Mouse (Mus musculus): ENCODE measurements at regions not wholly inside any gene's neighbourhood (a gene's known extent, or its start where the extent isn't known, plus 50 kb on each side); places are given as distances from the start of the nearest gene placed in this dataset.

- DNase-seq (ENCODE audit: low spot score), result no peak
Measured at GRCm38 (mm10) chr12:68554943-68555627, 603.9 kb downstream of the Rps29 start.

GRCm38 (mm10) chr12:68554292-68554691 lies 604.7 kb downstream of the Rps29 start:
- DNase-seq (ENCODE audit: low spot score), result no peak

- DNase-seq (ENCODE audit: low spot score), result no peak
Measured at GRCm38 (mm10) chr12:68541811-68542210, 617.2 kb downstream of the Rps29 start.

- no peak for DNase-seq (ENCODE audit: low spot score)
Measured at GRCm38 (mm10) chr12:68500794-68501193, 658.2 kb downstream of the Rps29 start.

- DNase-seq (ENCODE audit: low spot score), result no peak
Measured at GRCm38 (mm10) chr12:68463032-68463431, 696.0 kb downstream of the Rps29 start.

- no peak for DNase-seq (ENCODE audit: low spot score)
Measured at GRCm38 (mm10) chr12:68458196-68458595, 700.8 kb downstream of the Rps29 start.

- no peak for DNase-seq (ENCODE audit: low spot score)
Measured at GRCm38 (mm10) chr12:68426601-68427000, 732.4 kb downstream of the Rps29 start.

GRCm38 (mm10) chr12:68425006-68425405 lies 734.0 kb downstream of the Rps29 start:
- DNase-seq (ENCODE audit: low spot score), result no peak

Measured in layer of hippocampus, adult 9-10 months (tissue).